Mouse (Mus musculus) kidney, embryonic 15.5 days (tissue): ENCODE measurements at regions not wholly inside any gene's neighbourhood (a gene's known extent, or its start where the extent isn't known, plus 50 kb on each side); places are given as distances from the start of the nearest gene placed in this dataset.
"Not testable (repeated sequence)": the region's sequence is repeated elsewhere in the genome, so short reads cannot be mapped to it uniquely, and the experiment has no call there.

Experiments
- ATAC-seq: fragments of 200-750 bp; cut with Nextera tagmentation; replicated peaks from 2 replicates; pipeline ENCODE4 v1.8.0; 2017; ENCODE audit warnings: moderate TSS enrichment; ENCODE audit not compliant: low FRiP score
- H3K27ac ChIP-seq: fragments of 300-500 bp; sonication (generic); 2 replicates; pipeline ENCODE4 v1.5.1; 2015; ENCODE audit warnings: mild to moderate bottlenecking, inconsistent platforms
- H3K27me3 ChIP-seq: fragments of 300-500 bp; sonication (generic); 2 replicates; pipeline ENCODE4 v1.6.1; 2015; ENCODE audit warnings: inconsistent platforms
- H3K36me3 ChIP-seq: fragments of 300-500 bp; sonication (generic); 2 replicates; pipeline ENCODE4 v1.6.1; 2015; ENCODE audit warnings: inconsistent platforms
- H3K4me1 ChIP-seq: fragments of 300-500 bp; sonication (generic); 2 replicates; pipeline ENCODE4 v1.6.1; 2015; ENCODE audit warnings: inconsistent platforms
- H3K4me2 ChIP-seq: fragments of 300-500 bp; sonication (generic); 2 replicates; pipeline ENCODE4 v1.6.1; 2015; ENCODE audit warnings: moderate library complexity, mild to moderate bottlenecking, inconsistent platforms
- H3K4me3 ChIP-seq: fragments of 300-500 bp; sonication (generic); replicated peaks from 2 replicates; pipeline ENCODE4 v1.5.1; 2015; ENCODE audit warnings: mild to moderate bottlenecking, inconsistent platforms
- H3K9ac ChIP-seq: fragments of 300-500 bp; sonication (generic); 2 replicates; pipeline ENCODE4 v1.6.1; 2015; ENCODE audit warnings: mild to moderate bottlenecking, inconsistent platforms
- H3K9me3 ChIP-seq: fragments of 300-500 bp; sonication (generic); replicated peaks from 2 replicates; pipeline ENCODE4 v1.6.1; 2016; ENCODE audit warnings: inconsistent platforms
- WGBS: fragments of 180-500 bp; shearing (Covaris S2); methylation state at CpG from one replicate; pipeline ENCODE4 v1.1.7; 2015; ENCODE audit warnings: mixed read lengths; 5-methylcytosine and 5-hydroxymethylcytosine counted together

DNA sequence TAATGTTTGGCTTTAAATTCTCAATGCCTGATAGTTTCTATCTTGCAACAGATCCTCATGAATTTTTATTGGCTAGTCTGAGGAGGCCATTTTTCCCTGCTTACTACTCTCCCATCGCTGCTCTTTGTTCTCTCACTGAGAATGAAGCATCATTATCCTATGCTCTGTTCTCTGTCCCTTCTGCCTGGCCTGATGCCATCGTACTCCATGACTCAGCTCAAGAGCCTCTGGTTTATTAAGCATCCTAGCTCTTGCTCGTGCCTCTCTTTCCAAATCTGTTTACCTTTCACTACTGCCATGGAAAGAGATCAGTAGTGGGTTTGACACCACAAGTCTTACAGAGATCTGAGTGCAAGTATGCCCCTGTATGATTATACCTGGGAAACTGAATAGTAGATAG lies 926.8 kb downstream of the Gm9195 start:
- Histone ChIP-seq H3K27ac (no peak overlapping the region), H3K4me3 (no peak overlapping the region), H3K4me1 (no peaks in the 10 kb centered on the region), H3K36me3 (no peaks in the 10 kb centered on the region), H3K4me2 (no peak overlapping the region), H3K9ac (no peak overlapping the region), H3K27me3 (no peaks in the 10 kb centered on the region), H3K9me3 (no peaks in the 10 kb centered on the region)
- ATAC-seq, result no peak
- WGBS, result 77% methylated on average over 3 of the region's 3 CpGs

GRCm38 (mm10) chr14:71561906-71562305 lies 929.7 kb downstream of the Gm9195 start:
- no peak overlapping the region for H3K9ac ChIP-seq
- H3K27ac ChIP-seq, result no peak overlapping the region
- ATAC-seq, result no peak
- H3K36me3 ChIP-seq, result no peaks in the 10 kb centered on the region
- H3K4me2 ChIP-seq, result no peak overlapping the region
- no peaks in the 10 kb centered on the region for H3K4me1 ChIP-seq
- no peaks in the 10 kb centered on the region for H3K9me3 ChIP-seq
- WGBS, result 83% methylated on average over 4 of the region's 4 CpGs
- H3K27me3 ChIP-seq, result no peaks in the 10 kb centered on the region
- no peak overlapping the region for H3K4me3 ChIP-seq

- not testable (repeated sequence) for H3K9ac ChIP-seq, H3K4me2 ChIP-seq, H3K9me3 ChIP-seq, ATAC-seq, H3K4me1 ChIP-seq, H3K36me3 ChIP-seq, H3K27me3 ChIP-seq, H3K4me3 ChIP-seq, H3K27ac ChIP-seq
- WGBS, result 83% methylated on average over 2 of the region's 3 CpGs
Measured at GRCm38 (mm10) chr14:71554324-71554723, 937.3 kb downstream of the Gm9195 start.

DNA sequence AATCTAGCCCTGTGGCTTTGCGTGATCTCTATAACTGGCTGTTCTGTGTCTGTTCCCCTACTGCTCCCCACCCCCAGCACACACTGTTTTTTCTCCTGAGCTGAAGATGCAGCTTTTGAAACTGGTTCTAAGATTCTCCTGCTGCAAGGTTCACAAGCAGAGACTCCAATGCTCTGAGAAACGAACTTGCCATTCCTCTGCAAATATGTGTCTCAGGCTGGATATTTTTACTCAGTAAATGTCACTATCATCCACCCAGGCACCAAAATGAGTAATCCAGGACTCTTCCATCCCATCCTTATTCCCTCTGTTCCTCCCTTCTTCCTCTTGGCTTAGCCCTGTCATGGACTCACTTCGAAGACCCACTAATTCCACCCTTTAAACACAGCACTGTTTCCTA lies 943.9 kb upstream of the Fam160b2 start:
- WGBS, result 90% methylated on average over 3 of the region's 3 CpGs

GRCm38 (mm10) chr14:71532074-71532659 lies 932.5 kb upstream of the Fam160b2 start:
- Histone ChIP-seq H3K9me3 (no peaks in the 10 kb centered on the region), H3K4me2 (no peak overlapping the region), H3K4me3 (no peak overlapping the region), H3K27me3 (no peaks in the 10 kb centered on the region), H3K4me1 (no peaks in the 10 kb centered on the region), H3K36me3 (no peaks in the 10 kb centered on the region), H3K9ac (no peak overlapping the region), H3K27ac (no peak overlapping the region)
- 59% methylated on average over 11 of the region's 11 CpGs for WGBS
- ATAC-seq, result no peak

More for the DNA sequence above, 943.9 kb upstream of the Fam160b2 start:
- H3K27me3 ChIP-seq, result no peaks in the 10 kb centered on the region
- no peak overlapping the region for H3K27ac ChIP-seq
- no peaks in the 10 kb centered on the region for H3K9me3 ChIP-seq
- H3K4me3 ChIP-seq, result no peak overlapping the region
- H3K4me2 ChIP-seq, result no peak overlapping the region
- no peak for ATAC-seq
- no peaks in the 10 kb centered on the region for H3K36me3 ChIP-seq
- H3K9ac ChIP-seq, result no peak overlapping the region
- no peaks in the 10 kb centered on the region for H3K4me1 ChIP-seq

DNA sequence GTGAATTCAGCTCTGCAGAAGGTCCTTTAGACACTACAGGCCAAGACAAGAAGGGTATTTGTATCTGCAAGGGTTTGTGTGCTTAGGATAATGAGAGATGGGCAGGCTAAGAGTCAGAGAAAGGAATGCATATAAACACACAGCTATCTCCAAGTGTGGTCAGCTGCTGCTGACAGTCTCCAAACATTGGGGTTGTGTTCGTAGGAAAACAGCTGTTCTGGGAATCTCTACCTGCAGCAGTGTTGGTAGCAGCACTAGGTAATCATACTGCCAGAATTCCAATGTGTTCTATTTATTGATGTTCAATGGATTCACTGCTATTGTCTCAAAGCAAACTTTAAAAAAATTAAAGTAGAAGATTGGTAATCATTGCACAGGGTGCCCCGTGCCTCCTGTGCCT lies 931.7 kb upstream of the Fam160b2 start:
- ATAC-seq, result no peak
- Histone ChIP-seq H3K9me3 (no peaks in the 10 kb centered on the region), H3K27me3 (no peaks in the 10 kb centered on the region), H3K4me3 (no peak overlapping the region), H3K9ac (no peak overlapping the region), H3K36me3 (no peaks in the 10 kb centered on the region), H3K4me2 (no peak overlapping the region), H3K4me1 (no peaks in the 10 kb centered on the region), H3K27ac (no peak overlapping the region)
- 61% methylated on average over 2 of the region's 2 CpGs for WGBS

- Histone ChIP-seq H3K27ac (no peak overlapping the region), H3K9ac (no peak overlapping the region), H3K4me2 (no peak overlapping the region), H3K4me3 (no peak overlapping the region), H3K36me3 (no peaks in the 10 kb centered on the region), H3K9me3 (no peaks in the 10 kb centered on the region), H3K27me3 (no peaks in the 10 kb centered on the region), H3K4me1 (no peaks in the 10 kb centered on the region)
- ATAC-seq, result no peak
- 67% methylated on average over 6 of the region's 6 CpGs for WGBS
Measured at GRCm38 (mm10) chr14:71530421-71530820, 930.8 kb upstream of the Fam160b2 start.

DNA sequence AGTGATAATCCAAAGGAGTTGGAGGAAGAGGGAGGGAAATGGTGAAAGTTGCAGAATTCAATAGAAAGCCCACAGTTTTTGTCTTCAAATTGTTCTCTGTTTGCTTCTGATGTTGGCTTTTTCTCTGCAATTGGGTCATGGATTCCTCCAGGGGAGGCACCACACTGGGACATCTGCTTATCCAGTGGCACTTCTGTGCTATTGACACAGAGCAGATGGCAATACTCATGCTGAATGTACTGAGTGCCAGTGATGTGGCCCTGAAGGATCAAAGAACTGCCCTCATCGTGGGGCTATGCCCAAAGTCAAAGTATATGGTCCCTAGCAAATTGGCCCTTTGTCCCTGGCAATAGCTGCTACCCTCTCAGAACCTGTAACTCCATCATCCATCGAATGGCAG lies 918.9 kb upstream of the Fam160b2 start:
- 10% methylated on average over 2 of the region's 2 CpGs for WGBS
- Histone ChIP-seq H3K4me1 (no peaks in the 10 kb centered on the region), H3K27me3 (no peaks in the 10 kb centered on the region), H3K4me3 (no peak overlapping the region), H3K27ac (no peak overlapping the region), H3K9me3 (no peaks in the 10 kb centered on the region), H3K4me2 (no peak overlapping the region), H3K36me3 (no peaks in the 10 kb centered on the region), H3K9ac (no peak overlapping the region)
- ATAC-seq, result no peak

GRCm38 (mm10) chr14:71500851-71501250 lies 901.2 kb upstream of the Fam160b2 start:
- no peak overlapping the region for H3K27ac ChIP-seq

GRCm38 (mm10) chr14:71491201-71491600 lies 891.6 kb upstream of the Fam160b2 start:
- Histone ChIP-seq H3K4me2 (no peak overlapping the region), H3K9ac (no peak overlapping the region), H3K4me1 (no peaks in the 10 kb centered on the region), H3K27me3 (no peaks in the 10 kb centered on the region), H3K36me3 (no peaks in the 10 kb centered on the region), H3K9me3 (no peaks in the 10 kb centered on the region), H3K4me3 (no peak overlapping the region), H3K27ac (no peak overlapping the region)
- WGBS, result 55% methylated on average over 7 of the region's 7 CpGs
- no peak for ATAC-seq

More at GRCm38 (mm10) chr14:71500851-71501250, 901.2 kb upstream of the Fam160b2 start:
- Histone ChIP-seq H3K27me3 (no peaks in the 10 kb centered on the region), H3K4me2 (no peak overlapping the region), H3K9ac (no peak overlapping the region), H3K4me3 (no peak overlapping the region), H3K4me1 (no peaks in the 10 kb centered on the region), H3K36me3 (no peaks in the 10 kb centered on the region), H3K9me3 (no peaks in the 10 kb centered on the region)
- no peak for ATAC-seq
- WGBS, result 96% methylated on average over 1 of the region's 1 CpGs

DNA sequence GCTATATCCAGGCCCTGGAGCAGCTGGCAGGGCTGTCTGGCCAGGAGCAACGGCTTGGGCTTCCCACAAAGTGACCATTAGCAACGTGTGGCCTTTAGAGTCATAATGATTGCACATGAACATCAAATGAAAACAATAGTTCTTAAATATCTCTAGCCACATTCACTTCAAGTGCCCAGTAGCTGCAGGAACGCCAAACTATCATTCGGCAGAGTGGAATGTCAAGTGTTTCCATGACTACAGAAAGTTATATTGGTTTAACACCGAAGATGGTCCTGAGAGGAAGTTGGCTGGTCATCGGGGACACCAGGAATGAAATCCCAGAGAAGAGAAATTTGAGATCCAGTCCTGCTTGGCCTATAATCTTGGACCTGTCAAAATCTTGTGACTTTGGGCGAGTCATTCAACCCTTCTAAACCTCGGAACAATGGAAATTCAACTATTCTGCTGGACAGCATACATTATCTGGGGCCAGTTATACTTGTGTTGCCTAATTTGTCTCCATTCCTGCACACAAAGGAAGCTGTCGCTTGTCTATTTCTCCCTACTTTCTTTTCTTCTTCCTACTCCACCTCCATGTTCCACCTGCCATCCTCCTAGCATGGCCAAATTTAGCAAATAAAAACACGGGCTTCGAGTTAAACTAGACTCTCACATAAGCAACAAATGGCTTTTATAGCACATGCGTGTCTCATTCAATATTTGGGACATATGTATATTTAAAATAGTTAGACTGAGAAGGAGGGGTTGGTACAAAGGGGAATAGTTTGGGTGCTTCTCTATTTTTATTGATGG lies 886.7 kb upstream of the Fam160b2 start:
- Histone ChIP-seq H3K4me3 (no peak overlapping the region), H3K27ac (no peak overlapping the region), H3K4me1 (no peaks in the 10 kb centered on the region), H3K27me3 (no peaks in the 10 kb centered on the region), H3K36me3 (no peaks in the 10 kb centered on the region), H3K4me2 (no peak overlapping the region), H3K9ac (no peak overlapping the region), H3K9me3 (no peaks in the 10 kb centered on the region)
- WGBS, result 85% methylated on average over 12 of the region's 12 CpGs
- ATAC-seq, result no peak

GRCm38 (mm10) chr14:71475656-71476055 lies 876.0 kb upstream of the Fam160b2 start:
- 57% methylated on average over 2 of the region's 2 CpGs for WGBS

GRCm38 (mm10) chr14:71473907-71474306 lies 874.3 kb upstream of the Fam160b2 start:
- Histone ChIP-seq H3K27ac (no peak overlapping the region), H3K4me2 (no peak overlapping the region), H3K36me3 (no peaks in the 10 kb centered on the region), H3K4me1 (no peaks in the 10 kb centered on the region), H3K27me3 (no peaks in the 10 kb centered on the region), H3K4me3 (no peak overlapping the region), H3K9me3 (no peaks in the 10 kb centered on the region), H3K9ac (no peak overlapping the region)
- ATAC-seq, result no peak
- 83% methylated on average over 6 of the region's 6 CpGs for WGBS

More at GRCm38 (mm10) chr14:71475656-71476055, 876.0 kb upstream of the Fam160b2 start:
- ATAC-seq, result no peak
- H3K4me3 ChIP-seq, result no peak overlapping the region
- no peak overlapping the region for H3K27ac ChIP-seq
- no peaks in the 10 kb centered on the region for H3K27me3 ChIP-seq
- no peak overlapping the region for H3K9ac ChIP-seq
- H3K4me1 ChIP-seq, result no peaks in the 10 kb centered on the region
- no peaks in the 10 kb centered on the region for H3K36me3 ChIP-seq
- no peaks in the 10 kb centered on the region for H3K9me3 ChIP-seq
- no peak overlapping the region for H3K4me2 ChIP-seq
